Mouse (Mus musculus) stomach, embryonic 14.5 days (tissue): ENCODE results near the gene Uvrag. TPM values are rescaled to one million over a fixed set of nuclear protein-coding genes. Genes with fewer than 3 reads are reported as not detected.

Source experiments
- ATAC-seq: fragments of 200-750 bp; cut with Nextera tagmentation; 2 replicates; pipeline ENCODE4 v1.8.0; 2017; ENCODE audit warnings: low read depth, moderate TSS enrichment; ENCODE audit not compliant: insufficient number of reproducible peaks, insufficient read depth, low FRiP score
- H3K27ac ChIP-seq: fragments of 300-500 bp; sonication (generic); 2 replicates; pipeline ENCODE4 v1.5.1; 2014; ENCODE audit warnings: mild to moderate bottlenecking, low read length, moderate library complexity, mixed read lengths
- H3K27me3 ChIP-seq: fragments of 300-500 bp; sonication (generic); 2 replicates; pipeline ENCODE4 v1.6.1; 2014; ENCODE audit warnings: low read length, control low read depth, mixed read lengths; ENCODE audit not compliant: control insufficient read depth, insufficient read depth
- H3K36me3 ChIP-seq: fragments of 300-500 bp; sonication (generic); 2 replicates; pipeline ENCODE4 v1.6.1; 2014; ENCODE audit warnings: mild to moderate bottlenecking, control low read depth, low read length, moderate library complexity, mixed read lengths; ENCODE audit not compliant: control insufficient read depth, insufficient read depth
- H3K4me1 ChIP-seq: fragments of 300-500 bp; sonication (generic); 2 replicates; pipeline ENCODE4 v1.6.1; 2014; ENCODE audit warnings: low read length, control low read depth, mixed read lengths; ENCODE audit not compliant: control insufficient read depth, insufficient read depth
- H3K4me2 ChIP-seq: fragments of 300-500 bp; sonication (generic); replicated peaks from 2 replicates; pipeline ENCODE4 v1.6.1; 2014; ENCODE audit warnings: low read depth, low read length, control low read depth
- H3K4me3 ChIP-seq: fragments of 300-500 bp; sonication (generic); 2 replicates; pipeline ENCODE4 v1.5.1; 2014; ENCODE audit warnings: low read depth, low read length, control low read depth
- H3K9ac ChIP-seq: fragments of 300-500 bp; sonication (generic); replicated peaks from 2 replicates; pipeline ENCODE4 v1.6.1; 2014; ENCODE audit warnings: low read depth, mild to moderate bottlenecking, control low read depth, low read length, moderate library complexity, mixed read lengths
- H3K9me3 ChIP-seq: fragments of 300-500 bp; sonication (generic); 2 replicates; pipeline ENCODE4 v1.6.1; 2016; ENCODE audit warnings: low read depth, low read length, control low read depth; ENCODE audit not compliant: control insufficient read depth
- WGBS: fragments of 180-500 bp; shearing (Covaris S2); extraction: QIAGEN DNeasy Blood & Tissue Kit; methylation state at CpG from one replicate; pipeline ENCODE4 v1.1.7; 2014; 5-methylcytosine and 5-hydroxymethylcytosine counted together
- polyA plus RNA-seq: library from polyadenylated mRNA; unstranded; fragments of >200 nt; fragmentation: Nextera tagmentation; extraction: Ambion mirVana; gene quantifications from 2 replicates; pipeline ENCODE4 v1.2.1, GENCODE M21; 2014

The Uvrag gene
- polyA plus RNA-seq, 1 experiment from 2014 or later: 23.9 TPM

- 0 out of 2 replicates have a peak, but pooled peaks cover 3% of the 10 kb centered on the region for H3K4me1 ChIP-seq
- no peaks in the 10 kb centered on the region for H3K27me3 ChIP-seq
- H3K4me2 ChIP-seq: no peak overlapping the region
- no peak overlapping the region for H3K27ac ChIP-seq
- ATAC-seq: no peak
- 94% methylated on average over 3 of the region's 3 CpGs for WGBS
- no peak overlapping the region for H3K4me3 ChIP-seq
- no peak overlapping the region for H3K9ac ChIP-seq
- H3K9me3 ChIP-seq: no peaks in the 10 kb centered on the region
- H3K36me3 ChIP-seq: no peaks in the 10 kb centered on the region
Measured at GRCm38 (mm10) chr7:99033314-99033713, 107.6 kb downstream of the Uvrag start.

DNA sequence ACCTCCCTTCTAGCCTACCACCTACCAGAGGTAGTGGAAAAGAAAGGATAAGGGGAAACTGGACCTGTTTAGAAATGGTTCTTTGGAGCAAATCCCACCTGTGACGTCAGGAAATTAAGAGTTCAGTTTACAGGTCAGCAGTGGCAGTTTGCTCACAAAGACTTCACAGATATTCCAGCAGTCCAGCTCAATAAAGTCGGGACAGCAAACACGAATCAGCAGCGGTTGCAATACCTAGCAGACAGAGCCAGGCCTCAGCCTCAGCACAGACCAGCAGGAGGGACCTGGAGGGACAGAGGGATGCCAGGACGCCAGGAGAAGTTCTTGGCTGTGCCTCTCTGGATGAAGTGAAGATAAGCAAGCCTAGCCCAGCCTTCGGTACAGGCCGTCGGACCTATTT, 108.9 kb downstream of the Uvrag start:
- WGBS: 84% methylated on average over 8 of the region's 8 CpGs
- Histone ChIP-seq H3K27ac (no peak overlapping the region), H3K4me1 (0 out of 2 replicates have a peak, but pooled peaks cover 3% of the 10 kb centered on the region), H3K36me3 (no peaks in the 10 kb centered on the region), H3K9me3 (no peaks in the 10 kb centered on the region), H3K27me3 (no peaks in the 10 kb centered on the region), H3K4me2 (no peak overlapping the region), H3K9ac (no peak overlapping the region), H3K4me3 (no peak overlapping the region)
- no peak for ATAC-seq

GRCm38 (mm10) chr7:99028108-99028507, 112.8 kb downstream of the Uvrag start:
- Histone ChIP-seq H3K27me3 (no peaks in the 10 kb centered on the region), H3K4me1 (no peaks in the 10 kb centered on the region), H3K9me3 (no peaks in the 10 kb centered on the region), H3K4me2 (no peak overlapping the region), H3K4me3 (no peak overlapping the region), H3K36me3 (no peaks in the 10 kb centered on the region), H3K9ac (no peak overlapping the region), H3K27ac (no peak overlapping the region)
- 86% methylated on average over 7 of the region's 7 CpGs for WGBS
- ATAC-seq: no peak

- no peaks in the 10 kb centered on the region for H3K4me1 ChIP-seq
- ATAC-seq: no peak
Measured at GRCm38 (mm10) chr7:99027185-99027584, 113.8 kb downstream of the Uvrag start.

DNA sequence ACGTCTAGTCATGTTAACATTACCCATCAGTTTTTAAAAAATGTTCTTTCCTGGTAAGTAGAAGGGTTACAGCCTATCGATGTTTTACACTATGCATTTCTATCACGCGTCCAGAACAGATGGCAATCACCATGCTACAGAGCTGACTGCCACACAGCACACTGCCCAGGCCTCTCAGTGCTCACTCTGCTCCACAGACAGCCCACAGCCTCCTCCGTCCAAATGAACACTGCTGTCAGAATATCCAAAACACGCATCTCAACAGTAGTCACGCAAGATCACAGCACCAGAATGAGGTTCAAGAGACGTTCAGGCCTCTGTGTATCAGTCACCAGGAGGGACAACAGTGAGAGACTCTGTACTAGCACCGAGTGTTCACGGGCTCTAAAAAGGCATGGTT, 115.0 kb downstream of the Uvrag start:
- ATAC-seq: no peak
- WGBS: 81% methylated on average over 10 of the region's 10 CpGs
- Histone ChIP-seq H3K4me1 (peaks cover 1% of the 10 kb centered on the region; the same call in 1 of the 2 replicates), H3K27me3 (no peaks in the 10 kb centered on the region), H3K4me3 (no peak overlapping the region), H3K36me3 (no peaks in the 10 kb centered on the region), H3K27ac (no peak overlapping the region), H3K4me2 (no peak overlapping the region), H3K9ac (no peak overlapping the region), H3K9me3 (no peaks in the 10 kb centered on the region)

More at GRCm38 (mm10) chr7:99027185-99027584, 113.8 kb downstream of the Uvrag start:
- H3K27ac ChIP-seq: no peak overlapping the region
- H3K9ac ChIP-seq: no peak overlapping the region
- no peaks in the 10 kb centered on the region for H3K9me3 ChIP-seq
- 69% methylated on average over 5 of the region's 5 CpGs for WGBS
- H3K27me3 ChIP-seq: no peaks in the 10 kb centered on the region
- no peak overlapping the region for H3K4me2 ChIP-seq
- H3K36me3 ChIP-seq: no peaks in the 10 kb centered on the region
- no peak overlapping the region for H3K4me3 ChIP-seq

DNA sequence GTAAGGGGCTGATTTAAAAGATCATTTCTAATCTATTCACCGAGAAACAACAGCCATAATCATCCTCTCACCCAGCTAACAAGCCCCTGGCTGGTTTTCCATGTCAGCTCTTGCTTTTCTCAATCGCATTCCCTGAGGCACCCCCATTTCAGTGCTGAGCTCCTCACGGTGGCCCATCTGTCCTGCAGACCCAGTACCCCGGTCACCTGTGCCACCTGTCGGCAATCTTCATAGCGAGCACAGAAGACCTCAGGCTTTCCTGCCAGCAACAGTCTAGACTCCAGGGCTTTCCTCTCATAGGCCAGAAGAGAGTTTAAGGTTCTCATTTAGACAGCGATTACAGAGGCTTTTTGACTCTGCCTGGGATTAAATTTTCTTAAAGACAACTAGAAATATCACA, 115.7 kb downstream of the Uvrag start:
- WGBS: 83% methylated on average over 7 of the region's 7 CpGs
- Histone ChIP-seq H3K4me2 (no peak overlapping the region), H3K27me3 (no peaks in the 10 kb centered on the region), H3K9ac (no peak overlapping the region), H3K4me3 (no peak overlapping the region), H3K27ac (no peak overlapping the region), H3K36me3 (no peaks in the 10 kb centered on the region), H3K4me1 (peaks cover 8% of the 10 kb centered on the region), H3K9me3 (no peaks in the 10 kb centered on the region)
- ATAC-seq: no peak

GRCm38 (mm10) chr7:99024791-99025190, 116.2 kb downstream of the Uvrag start:
- Histone ChIP-seq H3K4me1 (peaks cover 12% of the 10 kb centered on the region), H3K27me3 (no peaks in the 10 kb centered on the region), H3K4me2 (no peak overlapping the region), H3K9me3 (no peaks in the 10 kb centered on the region), H3K27ac (no peak overlapping the region), H3K4me3 (no peak overlapping the region), H3K9ac (no peak overlapping the region), H3K36me3 (no peaks in the 10 kb centered on the region)
- ATAC-seq: no peak
- WGBS: 84% methylated on average over 6 of the region's 6 CpGs

DNA sequence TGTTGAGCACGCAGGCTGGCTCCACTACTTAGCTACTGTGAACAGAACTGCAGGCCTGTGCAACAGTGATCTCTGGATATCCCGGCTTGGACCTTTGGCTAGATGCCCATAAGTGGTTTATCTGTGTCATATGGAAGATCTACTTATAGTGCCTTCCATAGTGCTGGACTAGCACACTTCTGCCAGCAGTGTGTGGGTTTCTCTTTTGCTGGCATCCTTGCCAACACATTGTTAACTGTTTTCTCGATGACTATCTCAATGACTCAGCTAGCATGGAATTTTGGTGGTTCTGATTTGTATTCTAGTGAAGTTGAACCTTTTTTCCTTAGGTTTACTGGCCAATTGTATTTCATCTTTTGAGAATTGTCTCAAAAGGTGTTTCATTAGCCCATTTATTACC, 117.0 kb downstream of the Uvrag start:
- Histone ChIP-seq H3K4me2 (no peak overlapping the region), H3K4me1 (peaks cover 16% of the 10 kb centered on the region), H3K36me3 (no peaks in the 10 kb centered on the region), H3K27me3 (no peaks in the 10 kb centered on the region), H3K4me3 (no peak overlapping the region), H3K9me3 (no peaks in the 10 kb centered on the region), H3K27ac (no peak overlapping the region), H3K9ac (no peak overlapping the region)
- 82% methylated on average over 3 of the region's 3 CpGs for WGBS
- ATAC-seq: no peak

- no peak for ATAC-seq
- 29% methylated on average over 4 of the region's 4 CpGs for WGBS
- H3K4me2 ChIP-seq: no peak overlapping the region
- peaks cover 16% of the 10 kb centered on the region for H3K4me1 ChIP-seq
- H3K9ac ChIP-seq: no peak overlapping the region
- no peaks in the 10 kb centered on the region for H3K9me3 ChIP-seq
- no peaks in the 10 kb centered on the region for H3K36me3 ChIP-seq
- H3K27ac ChIP-seq: no peak overlapping the region
- H3K27me3 ChIP-seq: no peaks in the 10 kb centered on the region
- H3K4me3 ChIP-seq: no peak overlapping the region
Measured at GRCm38 (mm10) chr7:99021277-99021676, 119.7 kb downstream of the Uvrag start.
